23 mouse cellular contexts compared by ENCODE assay signal in genomic region chr17:34547601-34548000, GRCm38 (mm10). TPM values are rescaled to one million over a fixed set of nuclear protein-coding genes. Genes with fewer than 3 reads are reported as not detected.
"Had no signal": no experiment of that assay in that cellular context is flagged by ENCODE, and none has a peak within 500 bp of the region (broad histone marks: within the 10 kb centered on the region; RNA-seq: fewer than 3 reads in every experiment).

No protein-coding gene starts in this region.

- H3K4me1 ChIP-seq: neural tube, embryonic 12.5 days; neural tube, embryonic 13.5 days; neural tube, embryonic 15.5 days; stomach, embryonic 15.5 days had no signal

- H3K27ac ChIP-seq: neural tube, embryonic 12.5 days; neural tube, embryonic 13.5 days; neural tube, embryonic 15.5 days; stomach, embryonic 15.5 days; stomach, postnatal 0 days had no signal

- DNase-seq: retina, postnatal 1 day; right cerebral cortex, adult 18-20 months; right cerebral cortex, postnatal 14 days; right cerebral cortex, postnatal 25 days; right cerebral cortex, postnatal 4 days; spleen, adult 18-20 months; thymus, adult 18-20 months; thymus, adult 2 months; thymus, postnatal 14 days; thymus, postnatal 25 days; thymus, postnatal 36 days; thymus, postnatal 4 days had no signal

- H3K4me2 ChIP-seq: neural tube, embryonic 12.5 days; neural tube, embryonic 13.5 days; neural tube, embryonic 15.5 days; stomach, embryonic 15.5 days had no signal

- H3K36me3 ChIP-seq: neural tube, embryonic 12.5 days; neural tube, embryonic 13.5 days; neural tube, embryonic 15.5 days; stomach, embryonic 15.5 days had no signal

- H3K9me3 ChIP-seq: neural tube, embryonic 12.5 days; neural tube, embryonic 13.5 days; neural tube, embryonic 15.5 days; stomach, embryonic 15.5 days had no signal

- H3K27me3 ChIP-seq: neural tube, embryonic 12.5 days; neural tube, embryonic 13.5 days; neural tube, embryonic 15.5 days; stomach, embryonic 15.5 days had no signal

- H3K9ac ChIP-seq: neural tube, embryonic 12.5 days; neural tube, embryonic 13.5 days; neural tube, embryonic 15.5 days; stomach, embryonic 15.5 days had no signal

- H3K4me3 ChIP-seq: neural tube, embryonic 12.5 days; neural tube, embryonic 13.5 days; neural tube, embryonic 15.5 days; stomach, embryonic 15.5 days had no signal

RNA-seq across cellular contexts. Expression of gene Btnl6, which starts 30.4 kb away (rescaled TPM):
- total RNA-seq: neutrophil, adult 5-6 weeks had no signal
- polyA plus RNA-seq: neural tube, embryonic 11.5 days; neural tube, embryonic 12.5 days; neural tube, embryonic 13.5 days; neural tube, embryonic 14.5 days; neural tube, embryonic 15.5 days; stomach, embryonic 14.5 days; testis, adult 2 months; urinary bladder, adult 2 months had no signal
